In genomic region chr1:36949591-36950184, GRCm38 (mm10) we compare ENCODE assay signal across 9 mouse cellular contexts. TPM values are rescaled to one million over a fixed set of nuclear protein-coding genes. Genes with fewer than 3 reads are reported as not detected.
DNase-seq lines count a peak whose midpoint lies in the region; ATAC-seq and TF ChIP-seq lines count a peak whose summit lies in the region.
"Had no signal": no experiment of that assay in that cellular context is flagged by ENCODE, and none has a peak within 500 bp of the region (broad histone marks: within the 10 kb centered on the region; RNA-seq: fewer than 3 reads in every experiment).

No protein-coding gene starts in this region.

- no peak overlapping the region for H3K4me2 ChIP-seq in forebrain, postnatal 0 days (ENCODE audit: low read depth)
- H3K4me2 ChIP-seq in forebrain, embryonic 16.5 days (ENCODE audit: low read length): no peak overlapping the region
- H3K4me2 ChIP-seq in midbrain, postnatal 0 days (ENCODE audit: low read depth, low read length, poor library complexity, severe bottlenecking): no peak overlapping the region
- H3K4me2 ChIP-seq in midbrain, embryonic 11.5 days: no peak overlapping the region
- H3K4me2 ChIP-seq in embryonic facial prominence, embryonic 14.5 days (ENCODE audit: low read depth, low read length): no peak overlapping the region
- H3K4me2 ChIP-seq: forebrain, embryonic 15.5 days had no signal

- no peak overlapping the region for H3K27ac ChIP-seq in forebrain, postnatal 0 days (ENCODE audit: low read depth, low read length)
- no peak overlapping the region for H3K27ac ChIP-seq in forebrain, embryonic 16.5 days (ENCODE audit: low read length)
- H3K27ac ChIP-seq in midbrain, postnatal 0 days (ENCODE audit: low read depth, low read length): no peak overlapping the region
- no peak overlapping the region for H3K27ac ChIP-seq in midbrain, embryonic 11.5 days (ENCODE audit: low read depth, low read length)
- 0 out of 2 replicates have a peak overlapping the region, but pooled peaks have one; percentile 22 for H3K27ac ChIP-seq in embryonic facial prominence, embryonic 14.5 days (replicated peaks; ENCODE audit: low read depth, low read length)
- H3K27ac ChIP-seq in layer of hippocampus, adult 2 months: no peak overlapping the region
- H3K27ac ChIP-seq: forebrain, embryonic 15.5 days had no signal

- H3K9ac ChIP-seq in forebrain, postnatal 0 days: no peak overlapping the region
- no peak overlapping the region for H3K9ac ChIP-seq in forebrain, embryonic 16.5 days (replicated peaks; ENCODE audit: low read depth, low read length)
- H3K9ac ChIP-seq in midbrain, postnatal 0 days (replicated peaks; ENCODE audit: low read length, poor library complexity, severe bottlenecking): no peak overlapping the region
- H3K9ac ChIP-seq in midbrain, embryonic 11.5 days (ENCODE audit: low read length): no peak overlapping the region
- no peak overlapping the region for H3K9ac ChIP-seq in embryonic facial prominence, embryonic 14.5 days (ENCODE audit: low read depth, low read length)
- H3K9ac ChIP-seq: forebrain, embryonic 15.5 days had no signal

- no peaks in the 10 kb centered on the region for H3K9me3 ChIP-seq in forebrain, postnatal 0 days (ENCODE audit: low read length)
- H3K9me3 ChIP-seq in forebrain, embryonic 16.5 days (ENCODE audit: control insufficient read depth, low read length): no peaks in the 10 kb centered on the region
- no peaks in the 10 kb centered on the region for H3K9me3 ChIP-seq in midbrain, postnatal 0 days (ENCODE audit: low read length)
- H3K9me3 ChIP-seq in midbrain, embryonic 11.5 days (ENCODE audit: control insufficient read depth, low read length): no peaks in the 10 kb centered on the region
- no peaks in the 10 kb centered on the region for H3K9me3 ChIP-seq in embryonic facial prominence, embryonic 14.5 days (ENCODE audit: control insufficient read depth, low read length)
- H3K9me3 ChIP-seq: forebrain, embryonic 15.5 days had no signal

- H3K27me3 ChIP-seq in forebrain, postnatal 0 days (ENCODE audit: insufficient read depth, low read length): no peaks in the 10 kb centered on the region
- no peaks in the 10 kb centered on the region for H3K27me3 ChIP-seq in forebrain, embryonic 16.5 days (replicated peaks; ENCODE audit: control insufficient read depth, insufficient read depth, low read length)
- no peaks in the 10 kb centered on the region for H3K27me3 ChIP-seq in midbrain, postnatal 0 days (ENCODE audit: insufficient read depth, low read length)
- H3K27me3 ChIP-seq in midbrain, embryonic 11.5 days (ENCODE audit: control insufficient read depth, insufficient read depth, low read length): no peaks in the 10 kb centered on the region
- no peaks in the 10 kb centered on the region for H3K27me3 ChIP-seq in embryonic facial prominence, embryonic 14.5 days (replicated peaks; ENCODE audit: control insufficient read depth, insufficient read depth, low read length)
- H3K27me3 ChIP-seq: forebrain, embryonic 15.5 days had no signal

- H3K36me3 ChIP-seq in forebrain, postnatal 0 days (ENCODE audit: insufficient read depth): no peaks in the 10 kb centered on the region
- H3K36me3 ChIP-seq in forebrain, embryonic 16.5 days (ENCODE audit: control insufficient read depth, insufficient read depth): no peaks in the 10 kb centered on the region
- no peaks in the 10 kb centered on the region for H3K36me3 ChIP-seq in midbrain, postnatal 0 days (ENCODE audit: insufficient read depth, low read length)
- H3K36me3 ChIP-seq in midbrain, embryonic 11.5 days (ENCODE audit: control insufficient read depth, insufficient read depth, low read length): no peaks in the 10 kb centered on the region
- no peaks in the 10 kb centered on the region for H3K36me3 ChIP-seq in embryonic facial prominence, embryonic 14.5 days (ENCODE audit: control insufficient read depth, insufficient read depth, low read length)
- H3K36me3 ChIP-seq: forebrain, embryonic 15.5 days had no signal

- no peaks in the 10 kb centered on the region for H3K4me1 ChIP-seq in forebrain, postnatal 0 days (ENCODE audit: insufficient read depth)
- peaks cover 4% of the 10 kb centered on the region; the same call in 1 of the 2 replicates for H3K4me1 ChIP-seq in forebrain, embryonic 16.5 days (replicated peaks; ENCODE audit: control insufficient read depth, insufficient read depth, low read length)
- H3K4me1 ChIP-seq in midbrain, postnatal 0 days (ENCODE audit: insufficient read depth, low read length): no peaks in the 10 kb centered on the region
- H3K4me1 ChIP-seq in midbrain, embryonic 11.5 days (ENCODE audit: control insufficient read depth, insufficient read depth, low read length): no peaks in the 10 kb centered on the region
- no peaks in the 10 kb centered on the region; the same call in 1 of the 2 replicates for H3K4me1 ChIP-seq in embryonic facial prominence, embryonic 14.5 days (ENCODE audit: control insufficient read depth, insufficient read depth, low read length)

- TF ChIP-seq CTCF in forebrain, postnatal 0 days (IDR thresholded peaks at IDR 0.05; ENCODE audit: low read depth): no peak
- TF ChIP-seq CTCF in midbrain, postnatal 0 days (IDR thresholded peaks at IDR 0.05): no peak
- no peak for TF ChIP-seq CTCF in layer of hippocampus, adult 2 months (conservative IDR thresholded peaks at IDR 0.05)

- DNase-seq in forebrain, postnatal 0 days: peak; percentile 40
- DNase-seq in midbrain, postnatal 0 days (ENCODE audit: low spot score): peak; percentile 74
- DNase-seq in midbrain, embryonic 11.5 days (ENCODE audit: low spot score, missing footprints): no peak
- peak; percentile 89 for DNase-seq in embryonic facial prominence, embryonic 14.5 days (ENCODE audit: low spot score)
- DNase-seq in skeletal muscle tissue, adult 2 months (ENCODE audit: low read depth, low spot score): peak; percentile 63
- no peak for DNase-seq in yolk sac, embryonic 10.5 days (ENCODE audit: low spot score)
- DNase-seq in layer of hippocampus, adult 2 months (ENCODE audit: low spot score in 2 of 2): no peak

- WGBS in forebrain, postnatal 0 days: 45% methylated on average over 7 of the region's 7 CpGs
- WGBS in forebrain, embryonic 16.5 days: 44% methylated on average over 7 of the region's 7 CpGs
- WGBS in midbrain, postnatal 0 days: 62% methylated on average over 7 of the region's 7 CpGs
- WGBS in midbrain, embryonic 11.5 days: 80% methylated on average over 7 of the region's 7 CpGs
- 55% methylated on average over 7 of the region's 7 CpGs for WGBS in embryonic facial prominence, embryonic 14.5 days

- no peak overlapping the region for H3K4me3 ChIP-seq in forebrain, postnatal 0 days (ENCODE audit: low read depth, low read length)
- H3K4me3 ChIP-seq in forebrain, embryonic 16.5 days (replicated peaks; ENCODE audit: low read length): no peak overlapping the region
- H3K4me3 ChIP-seq in midbrain, postnatal 0 days (ENCODE audit: low read depth, low read length): no peak overlapping the region
- H3K4me3 ChIP-seq in midbrain, embryonic 11.5 days (ENCODE audit: low read depth, low read length): no peak overlapping the region
- H3K4me3 ChIP-seq in embryonic facial prominence, embryonic 14.5 days (ENCODE audit: low read depth, low read length): no peak overlapping the region
- H3K4me3 ChIP-seq in layer of hippocampus, adult 2 months: no peak overlapping the region
- H3K4me3 ChIP-seq: forebrain, embryonic 15.5 days had no signal

- no peak; the same call in 1 of the 2 replicates for ATAC-seq in forebrain, postnatal 0 days
- ATAC-seq in forebrain, embryonic 16.5 days: no peak
- no peak; the same call in 1 of the 2 replicates for ATAC-seq in midbrain, postnatal 0 days (ENCODE audit: low FRiP score)
- ATAC-seq in midbrain, embryonic 11.5 days (ENCODE audit: low FRiP score): no peak
- ATAC-seq in embryonic facial prominence, embryonic 14.5 days (ENCODE audit: low read depth): peak; percentile 86
- ATAC-seq: forebrain, embryonic 15.5 days had no signal

RNA-seq across cellular contexts. Expression of gene Tmem131, which starts 6.2 kb away (rescaled TPM):
- total RNA-seq in forebrain, postnatal 0 days (2014; rRNA removed): 19.9 and 29.3 TPM in 2 replicates
- 7.2 and 9.4 TPM in 2 replicates for polyA plus RNA-seq in forebrain, postnatal 0 days (2015; fragmentation: Nextera tagmentation; extraction: Ambion mirVana)
- 14.2 and 14.4 TPM in 2 replicates for polyA plus RNA-seq in forebrain, embryonic 16.5 days (2015; fragmentation: Nextera tagmentation; extraction: Ambion mirVana)
- 25.8 and 36.8 TPM in 2 replicates for total RNA-seq in midbrain, postnatal 0 days (2014; rRNA removed)
- polyA plus RNA-seq in midbrain, postnatal 0 days (2015; fragmentation: Nextera tagmentation; extraction: Ambion mirVana): 8.6 and 11.1 TPM in 2 replicates
- polyA plus RNA-seq in midbrain, embryonic 11.5 days (2014; fragmentation: Nextera tagmentation; extraction: Ambion mirVana): 14.7 and 15.2 TPM in 2 replicates
- 21.3 and 22.4 TPM in 2 replicates for polyA plus RNA-seq in embryonic facial prominence, embryonic 14.5 days (2014; fragmentation: Nextera tagmentation; extraction: Ambion mirVana)
- 10 to 100 TPM; 58.1 to 62.1 TPM for total RNA-seq in layer of hippocampus, adult 2 months (2021)

Comparison
In these comparisons a context has a peak if more than half of its experiments do, and no peak if none do; other contexts are left out.
1. DNase-seq: peak in forebrain, postnatal 0 days (single experiment), midbrain, postnatal 0 days (single experiment), embryonic facial prominence, embryonic 14.5 days (single experiment) and skeletal muscle tissue, adult 2 months (single experiment); none in midbrain, embryonic 11.5 days (single experiment), yolk sac, embryonic 10.5 days (single experiment) and layer of hippocampus, adult 2 months (0 of 2).